Mouse (Mus musculus) ovary, adult 18-20 months (tissue): ENCODE measurements at regions not wholly inside any gene's neighbourhood (a gene's known extent, or its start where the extent isn't known, plus 50 kb on each side); places are given as distances from the start of the nearest gene placed in this dataset.

Source experiments
- DNase-seq: peaks from one replicate; pipeline ENCODE4 v3.0.0; 2022; ENCODE audit warnings: low spot score, mixed read lengths

DNA sequence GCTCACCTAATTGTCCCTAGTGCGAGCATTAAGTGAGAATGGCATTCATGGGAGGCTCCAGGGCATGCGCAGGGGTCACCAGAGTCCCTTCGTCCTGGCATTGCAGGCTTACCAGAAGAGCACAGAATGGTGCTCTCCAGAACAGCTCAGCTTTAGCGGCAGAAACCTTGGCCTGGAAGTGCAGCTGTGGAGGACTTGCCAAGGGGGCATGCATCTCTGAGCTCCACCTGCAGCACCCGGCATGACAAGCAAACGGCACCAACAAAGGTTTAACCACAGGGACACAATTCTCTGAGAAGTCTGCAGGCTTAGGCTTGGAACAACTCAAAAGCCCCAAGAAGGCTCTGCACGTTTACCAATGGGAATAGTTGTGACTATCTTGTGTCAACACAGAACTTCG, 128.4 kb downstream of the Rpap3 start:
- DNase-seq: no peak

DNA sequence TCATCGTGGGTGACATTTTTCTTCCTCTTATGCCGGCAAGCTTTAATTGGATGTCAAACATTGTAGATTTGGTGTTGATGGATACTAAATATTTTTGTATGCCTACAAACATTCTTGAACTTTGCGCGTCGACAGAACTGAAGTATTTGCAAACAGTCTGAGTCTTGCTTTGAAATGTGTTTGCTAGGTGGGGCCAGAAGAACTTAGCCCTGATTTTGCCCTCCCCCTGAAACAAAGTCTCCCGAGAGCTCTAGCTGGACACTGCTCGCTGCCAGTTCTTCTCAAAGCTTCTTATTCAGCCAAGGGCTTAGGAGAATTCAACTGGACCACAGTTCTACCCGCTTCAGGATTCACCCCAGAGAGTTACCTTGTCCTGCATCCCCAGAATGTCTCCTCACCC, 133.0 kb downstream of the Rpap3 start:
- DNase-seq: no peak

DNA sequence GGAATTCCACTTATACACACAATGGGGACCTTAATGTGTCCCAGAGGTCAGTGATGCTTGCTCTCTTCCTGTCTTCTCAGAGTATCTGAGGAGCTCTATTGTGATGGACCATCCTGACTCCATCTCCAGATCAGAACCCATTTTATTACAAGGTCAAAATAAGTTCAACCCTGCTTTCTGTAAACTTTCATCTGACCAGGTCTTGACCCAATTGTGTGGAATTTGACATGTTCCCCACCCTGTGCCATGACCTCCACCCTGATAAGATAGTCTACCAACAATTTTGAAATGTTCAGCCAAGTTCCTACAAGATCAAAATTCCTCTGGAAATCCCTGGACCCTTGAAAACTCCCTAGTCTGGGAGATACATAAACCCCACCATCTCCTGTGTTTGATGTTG, 133.7 kb downstream of the Rpap3 start:
- no peak for DNase-seq

DNA sequence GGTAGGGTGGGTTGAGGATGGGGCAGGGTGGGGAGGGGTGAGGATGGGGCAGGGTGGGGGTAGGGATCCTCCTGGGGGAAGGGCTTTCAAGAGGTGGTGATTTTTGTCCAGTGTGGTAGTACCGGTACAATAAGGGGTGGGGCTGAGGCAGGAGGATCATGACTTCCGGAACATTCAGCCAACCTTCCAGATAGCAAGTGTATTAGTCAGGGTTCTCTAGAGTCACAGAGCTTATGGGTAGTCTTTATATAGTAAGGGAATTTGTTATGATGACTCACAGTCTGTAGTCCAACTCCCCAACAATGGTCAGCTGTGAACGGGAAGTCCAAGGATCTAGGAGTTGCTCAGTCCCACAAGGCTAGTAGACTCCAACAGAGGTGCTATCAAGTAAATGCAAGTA, 145.5 kb downstream of the Rpap3 start:
- DNase-seq: no peak

DNA sequence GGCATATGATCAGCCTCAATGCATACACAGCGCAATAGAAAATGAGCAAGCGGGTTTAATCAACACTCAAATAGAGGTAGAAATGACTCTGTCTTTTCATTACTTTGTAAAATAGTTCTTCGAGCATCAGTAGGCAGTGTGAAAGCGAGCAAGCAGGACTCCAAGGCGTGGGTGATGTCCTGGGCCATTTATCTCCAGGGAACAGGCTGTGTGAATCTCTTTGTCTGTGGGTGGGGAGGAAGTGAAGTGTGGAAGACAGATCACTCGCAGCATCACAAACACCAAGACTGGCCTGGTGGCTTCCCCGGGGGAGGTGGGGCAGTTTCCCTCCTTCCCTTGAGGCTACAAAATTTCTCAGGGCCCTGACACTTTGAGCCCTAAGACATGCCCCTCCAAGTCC, 146.9 kb downstream of the Rpap3 start:
- no peak for DNase-seq

DNA sequence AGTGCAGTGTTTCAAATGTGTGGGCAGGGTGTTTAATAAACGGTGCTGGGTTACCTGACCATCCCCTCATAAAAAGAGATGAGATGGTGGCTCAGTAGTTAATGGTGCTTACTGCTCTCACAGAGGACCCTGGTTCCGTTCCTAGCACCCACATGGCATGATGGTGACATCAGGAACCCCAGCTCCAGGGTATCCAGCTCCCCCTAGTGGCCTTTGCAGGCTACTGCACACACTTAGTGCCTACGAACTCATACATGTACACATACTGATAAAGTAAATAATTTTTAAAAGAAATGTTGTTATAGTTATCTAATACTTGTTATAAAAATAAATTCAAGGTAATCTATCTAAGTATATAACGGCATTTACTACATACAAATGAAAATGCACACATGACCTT, 157.3 kb downstream of the Rpap3 start:
- DNase-seq: no peak

DNA sequence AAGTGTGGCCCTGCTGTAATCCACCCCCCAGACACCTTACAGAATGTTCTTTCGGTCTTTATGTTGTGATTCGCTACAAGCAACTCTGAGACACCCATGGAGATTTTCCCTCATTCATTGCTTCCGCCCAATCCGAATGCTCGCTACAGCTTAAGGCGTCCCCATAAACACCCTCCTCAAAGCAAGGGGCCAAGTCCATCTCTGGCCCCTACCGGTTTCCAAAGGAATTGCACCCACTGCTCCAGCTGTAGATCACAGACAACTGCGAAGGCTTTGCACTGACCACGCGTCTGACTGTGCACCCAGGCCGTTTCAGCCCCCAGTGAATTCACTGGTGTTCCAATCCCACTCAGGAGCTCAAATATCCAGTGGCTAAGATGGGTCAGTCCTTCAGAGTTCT, 160.6 kb downstream of the Rpap3 start:
- no peak for DNase-seq

DNA sequence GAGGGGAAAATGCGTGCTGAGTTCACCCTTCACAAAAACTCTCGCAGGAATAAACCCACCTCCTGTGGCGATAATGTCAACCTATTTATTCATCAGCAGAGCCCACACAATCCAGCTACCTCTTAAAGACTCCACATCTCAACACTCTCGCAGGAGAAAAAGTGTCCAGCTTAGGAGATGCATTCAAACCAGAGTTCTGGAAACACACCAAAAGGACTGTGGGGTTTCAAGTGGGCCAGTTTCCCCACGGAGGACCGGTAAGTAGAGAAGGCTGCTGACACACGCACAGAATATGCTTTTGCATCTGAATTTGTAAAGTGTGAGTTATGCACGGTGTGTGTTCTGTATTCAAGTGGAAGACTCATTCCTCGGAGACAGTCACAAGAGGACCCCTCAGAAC, 164.0 kb downstream of the Rpap3 start:
- no peak for DNase-seq

DNA sequence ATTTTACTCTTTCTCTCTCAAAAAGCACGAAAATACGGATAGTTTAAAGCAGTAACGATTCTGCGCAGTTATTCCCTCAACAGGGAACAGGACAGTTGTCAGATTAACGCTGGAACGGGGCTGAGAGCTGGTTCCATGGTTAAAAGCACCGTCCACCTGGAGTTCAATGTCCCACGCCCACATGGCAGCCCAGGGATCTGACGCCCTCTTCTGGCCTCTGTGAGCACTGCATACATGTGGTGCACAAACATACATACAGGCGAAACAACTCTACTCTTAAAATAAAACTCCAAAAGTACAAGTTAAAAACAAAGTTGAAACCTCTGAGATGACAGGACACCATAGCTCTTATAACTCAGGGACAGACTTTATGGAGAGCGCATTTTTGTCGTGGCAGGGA, 169.5 kb downstream of the Rpap3 start:
- DNase-seq: no peak

DNA sequence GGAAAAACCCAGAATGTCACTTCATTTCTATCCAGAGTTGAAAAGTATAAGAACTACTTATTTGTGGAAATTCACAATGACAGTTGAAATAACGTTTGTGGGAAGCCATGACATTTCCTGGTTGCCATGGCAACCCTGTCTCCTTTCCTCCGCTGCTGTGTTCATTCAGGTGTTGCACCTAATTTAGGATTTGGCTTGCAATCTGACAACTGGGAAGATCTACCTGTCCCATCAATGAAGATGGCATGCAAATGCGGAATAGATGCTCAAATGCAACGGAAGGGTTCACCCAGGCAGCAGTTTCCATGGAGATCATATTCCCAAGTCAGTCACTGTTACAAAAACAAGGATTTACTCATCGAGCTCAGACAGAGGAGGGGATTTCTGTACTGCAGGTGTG, 170.7 kb downstream of the Rpap3 start:
- DNase-seq: no peak

DNA sequence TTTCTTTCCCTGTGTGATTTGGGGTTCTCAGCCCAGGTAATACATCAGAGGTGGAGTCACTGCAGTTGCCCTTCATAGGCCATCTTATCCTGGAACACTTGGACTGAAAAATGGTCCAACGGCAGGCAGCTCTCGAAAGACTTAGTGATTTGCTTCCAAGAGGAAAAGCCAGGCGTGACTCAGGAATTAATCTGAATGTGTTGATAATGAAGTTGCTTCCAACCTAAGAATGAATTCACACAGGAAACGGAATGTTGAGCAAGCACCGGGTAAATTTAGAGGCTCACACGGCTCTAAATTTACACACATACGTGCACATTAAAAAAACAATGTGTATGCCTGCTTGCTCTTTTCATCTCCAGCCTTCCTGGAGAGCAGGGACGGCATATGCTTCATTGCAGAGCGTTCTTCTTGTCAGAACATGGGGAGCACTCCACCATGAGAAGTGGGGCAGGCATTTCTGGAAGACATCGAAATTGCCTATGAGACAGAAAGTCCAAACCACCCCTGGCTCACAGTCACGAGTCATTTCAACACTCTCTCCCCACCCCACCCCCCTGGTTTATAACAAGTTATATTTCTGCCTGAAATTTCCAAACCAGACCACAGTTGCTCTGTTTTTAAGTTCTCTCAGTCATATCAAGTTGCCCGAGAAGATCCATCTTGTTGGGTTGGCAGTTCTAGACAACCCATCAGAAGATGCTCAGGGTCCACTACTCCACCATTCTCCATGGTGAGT, 171.9 kb downstream of the Rpap3 start:
- DNase-seq: no peak

DNA sequence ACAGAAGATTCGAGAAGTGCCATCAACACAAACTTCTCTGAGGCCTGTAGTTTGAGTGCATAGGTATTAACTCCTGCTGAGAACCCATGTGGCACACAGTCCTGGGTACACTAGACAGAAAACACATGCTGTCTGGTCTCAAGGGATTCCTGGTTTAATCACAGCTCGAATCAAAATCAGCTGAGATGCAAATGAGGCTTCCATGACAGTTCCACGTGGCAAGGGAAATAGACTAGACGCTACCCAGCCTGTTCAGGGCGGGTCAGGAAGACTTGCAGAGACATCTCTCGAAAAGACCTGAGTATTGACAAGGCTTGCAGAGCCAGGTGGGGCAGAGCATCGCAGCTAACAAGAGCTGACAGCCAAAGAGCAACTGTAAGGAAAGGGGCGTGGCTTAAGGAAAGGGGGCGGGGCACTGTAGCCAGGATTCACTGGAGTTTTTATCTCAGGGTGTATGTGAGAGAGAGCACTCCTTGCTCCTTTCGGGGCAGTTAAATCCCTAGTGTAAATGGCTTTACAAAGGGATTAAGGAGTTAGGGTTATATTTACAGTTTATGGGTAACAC, 173.2 kb downstream of the Rpap3 start:
- DNase-seq: no peak

DNA sequence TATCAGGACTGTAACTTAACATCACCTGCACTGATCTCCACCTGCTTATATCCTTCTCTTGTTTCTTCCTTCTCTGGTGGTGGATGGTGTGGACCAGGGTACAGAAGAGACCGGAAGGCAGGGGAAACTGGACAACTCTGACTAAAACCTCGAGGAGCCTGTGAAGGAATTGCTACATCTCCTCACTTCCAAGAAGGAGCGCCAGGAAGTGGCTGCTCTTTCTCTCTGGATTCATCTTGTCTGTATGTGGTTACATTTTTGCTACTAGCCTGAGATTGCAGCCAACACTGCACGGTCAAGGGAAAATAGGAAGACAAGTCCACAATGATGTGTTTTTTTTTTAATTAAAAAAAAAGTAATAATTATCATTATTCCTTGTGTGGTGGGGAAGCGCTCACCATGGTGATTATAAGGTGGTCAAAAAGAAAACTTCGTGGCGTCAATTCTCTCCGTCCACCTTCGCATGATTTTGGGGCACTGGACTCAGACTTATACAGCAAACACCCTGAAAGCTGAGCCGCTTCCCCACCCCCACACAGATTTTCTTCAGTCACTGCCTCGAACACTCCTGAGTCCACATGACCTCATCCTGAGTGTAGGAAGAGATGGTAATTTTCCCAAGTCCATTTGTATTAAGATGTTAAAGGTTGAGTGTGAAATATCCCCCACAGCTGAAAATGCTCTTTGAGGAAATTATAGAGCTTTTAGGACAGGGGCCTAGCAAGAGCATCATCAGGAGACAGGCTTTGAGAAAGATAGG, 177.2 kb downstream of the Rpap3 start:
- DNase-seq: no peak

DNA sequence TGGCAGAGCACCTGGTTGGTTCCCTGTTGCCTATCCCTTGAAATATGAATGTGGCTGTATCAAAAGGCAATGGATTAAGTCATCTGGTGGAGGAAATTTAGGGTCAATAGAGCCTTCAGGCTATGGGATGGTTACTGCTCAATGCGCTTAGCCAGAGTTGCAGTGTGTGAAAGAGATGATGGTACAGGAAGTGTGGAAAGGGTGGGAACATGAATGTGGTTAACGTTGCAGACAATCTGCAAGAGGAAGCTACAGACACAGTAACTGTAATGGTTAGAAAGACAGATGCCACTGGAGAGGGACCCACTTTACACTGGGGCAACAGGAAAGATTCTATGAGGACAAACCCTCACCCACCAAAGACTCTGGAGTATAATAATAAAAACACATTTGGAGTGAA, 185.2 kb downstream of the Rpap3 start:
- DNase-seq: no peak

DNA sequence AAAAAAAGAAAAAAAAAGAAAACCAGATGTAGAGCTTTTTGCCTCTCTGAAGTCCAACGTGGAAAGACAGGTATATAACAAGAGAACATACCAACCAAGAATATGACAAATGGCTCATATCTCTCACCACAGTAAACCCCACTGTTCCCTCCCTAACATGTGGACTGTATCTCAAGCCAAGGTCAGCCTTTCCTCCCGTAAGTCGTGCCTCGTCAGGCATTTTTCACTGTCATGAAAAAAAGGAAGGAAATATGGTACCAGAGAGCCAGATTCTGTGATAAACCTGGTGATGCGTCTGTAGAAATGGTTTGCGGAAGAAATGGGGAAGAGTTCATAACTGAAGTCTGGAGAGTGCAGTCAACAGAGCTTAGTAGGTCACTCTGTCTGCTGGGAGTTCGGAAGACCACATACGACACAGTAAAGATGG, 185.7 kb downstream of the Rpap3 start:
- DNase-seq: no peak

DNA sequence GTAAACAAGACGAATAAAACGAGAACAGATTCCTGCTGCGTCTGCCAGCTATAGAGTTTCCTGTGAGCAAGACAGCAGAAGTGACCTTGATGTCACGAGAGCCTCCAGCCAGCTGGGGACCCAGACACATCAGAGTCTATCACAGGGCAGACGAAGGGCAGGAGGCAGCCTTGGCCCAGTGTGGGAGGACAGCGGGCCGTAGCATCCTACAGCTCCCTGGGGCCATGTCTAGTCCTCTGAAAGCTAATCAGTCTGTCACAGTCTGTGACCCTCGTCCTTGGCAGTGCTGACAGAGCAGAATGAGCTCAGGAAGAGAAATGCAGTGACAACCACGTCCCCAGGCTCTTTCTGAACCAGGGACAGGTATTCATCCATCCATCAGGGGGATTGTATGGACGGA, 187.7 kb downstream of the Rpap3 start:
- DNase-seq: peak; percentile 10

DNA sequence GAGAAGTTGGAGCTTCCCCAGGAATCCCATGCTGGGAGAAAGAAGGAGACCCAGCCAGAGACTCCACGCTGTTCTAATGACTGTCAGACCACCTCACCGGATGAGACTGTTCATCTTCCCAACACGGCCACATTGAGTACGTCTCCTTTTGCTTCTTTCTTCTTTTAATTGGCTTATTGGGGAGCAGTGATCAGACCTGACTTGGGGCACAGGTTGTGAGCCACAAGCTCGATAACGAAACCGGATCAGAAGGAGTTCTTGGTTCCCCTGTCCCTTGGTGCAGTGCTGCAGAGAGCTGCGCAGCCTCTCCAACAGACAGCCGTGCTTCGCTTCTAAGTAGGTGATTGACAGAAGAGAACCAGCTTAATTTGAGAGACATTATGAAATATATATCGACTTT, 188.4 kb downstream of the Rpap3 start:
- DNase-seq: no peak

DNA sequence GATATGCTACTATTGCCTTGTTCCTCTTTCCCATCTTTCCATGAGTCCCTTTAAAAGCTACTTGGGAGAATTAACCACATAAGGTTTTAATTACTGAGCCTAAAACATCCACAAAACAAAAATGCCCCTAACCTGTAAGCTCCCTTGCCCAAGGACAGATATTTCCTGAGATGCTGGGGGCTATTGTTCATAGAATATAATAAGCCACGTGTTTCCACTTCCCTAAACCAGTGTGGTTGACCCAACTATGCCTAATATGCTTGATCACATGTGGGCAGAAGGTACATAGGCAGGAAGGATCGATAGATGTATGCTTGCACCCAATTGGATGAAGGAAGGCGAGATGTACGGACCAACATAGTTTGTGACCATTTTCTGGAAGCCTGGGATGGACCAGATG, 189.9 kb downstream of the Rpap3 start:
- DNase-seq: no peak

DNA sequence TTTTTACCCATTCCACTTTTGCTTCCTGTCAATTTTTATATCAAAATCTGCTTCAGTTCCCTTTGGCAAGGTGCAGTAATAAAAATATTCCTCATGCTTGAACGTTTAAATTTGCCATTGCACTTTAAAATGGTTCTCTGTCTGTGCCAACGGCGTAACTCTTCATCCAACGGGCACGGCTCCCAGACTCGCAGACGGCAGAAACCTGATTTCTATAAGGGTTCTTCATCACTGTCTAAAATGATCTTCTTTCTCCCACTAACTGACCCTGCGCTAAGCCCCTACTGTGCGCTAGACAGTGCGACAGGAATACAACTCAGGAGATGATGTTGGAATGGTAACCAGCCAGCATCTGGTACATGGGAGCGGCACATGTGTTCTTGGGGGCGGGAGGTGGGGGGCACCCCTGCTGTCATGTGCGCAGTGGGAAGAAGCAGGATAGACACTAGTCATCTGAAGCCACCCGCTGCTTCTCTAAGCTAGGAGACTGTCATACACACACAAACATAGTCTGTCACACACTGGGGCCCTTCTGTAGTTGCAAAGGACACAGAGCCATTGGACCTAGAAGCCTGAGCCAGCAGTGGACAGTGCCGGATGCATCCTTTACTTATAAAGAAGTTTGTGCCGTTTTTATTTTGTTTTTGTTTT, 197.8 kb downstream of the Rpap3 start:
- DNase-seq: no peak

DNA sequence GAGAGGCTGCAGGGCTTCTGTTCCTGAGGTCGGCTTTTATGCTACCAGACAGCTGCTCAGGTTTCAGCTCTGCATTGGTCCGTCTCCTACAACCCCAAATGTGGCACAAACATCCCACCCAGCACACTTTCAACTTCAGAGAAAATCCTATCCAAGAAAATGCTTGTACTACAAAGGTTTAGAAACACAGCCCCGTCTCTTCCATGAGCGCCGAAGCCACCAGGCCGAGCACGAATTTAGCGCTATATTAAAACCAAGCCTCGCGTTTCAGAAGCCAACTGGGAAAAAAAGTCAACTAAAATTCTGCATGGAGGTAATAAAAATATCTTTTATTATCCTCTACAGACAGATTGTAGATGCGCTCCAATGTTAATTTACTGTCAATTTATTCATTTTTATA, 198.4 kb downstream of the Rpap3 start:
- DNase-seq: no peak

DNA sequence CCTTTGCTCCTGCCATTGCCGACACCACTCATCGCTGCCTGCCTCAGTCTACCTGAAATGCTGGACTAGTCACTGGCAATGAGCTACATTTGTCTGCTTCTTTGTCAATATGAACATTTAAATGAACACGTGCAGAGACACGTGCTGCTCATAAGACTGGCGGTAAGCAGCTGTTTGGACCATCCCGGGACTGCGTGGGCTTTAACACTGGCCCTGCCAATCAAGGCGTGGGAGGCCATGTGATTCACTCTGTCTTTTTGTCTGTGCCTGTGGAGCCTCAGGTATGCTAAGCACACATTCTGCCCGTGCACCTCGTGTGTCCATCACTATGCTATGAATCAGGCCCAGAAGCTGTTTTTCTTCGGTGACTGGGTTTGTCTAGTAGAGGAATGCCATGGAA, 199.9 kb downstream of the Rpap3 start:
- DNase-seq: no peak

DNA sequence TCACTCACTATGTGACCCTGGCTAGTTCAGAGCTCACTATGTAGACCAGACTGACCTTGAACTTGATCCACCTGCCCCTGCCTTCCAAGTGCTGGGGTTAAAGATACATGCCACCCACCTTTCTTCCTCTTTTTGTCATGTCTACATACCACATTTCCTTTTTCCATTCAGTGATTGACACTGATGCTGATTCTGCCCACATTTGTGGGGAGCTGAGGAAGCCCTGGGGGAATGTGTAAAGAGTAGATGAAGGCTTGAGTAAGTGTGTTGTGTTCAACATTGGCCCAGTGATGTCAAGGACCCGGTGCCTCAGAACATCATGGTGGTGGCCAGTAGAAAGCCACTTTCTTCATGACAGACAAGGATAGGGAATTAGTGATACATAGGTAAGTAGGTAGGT, 201.3 kb downstream of the Rpap3 start:
- DNase-seq: no peak

DNA sequence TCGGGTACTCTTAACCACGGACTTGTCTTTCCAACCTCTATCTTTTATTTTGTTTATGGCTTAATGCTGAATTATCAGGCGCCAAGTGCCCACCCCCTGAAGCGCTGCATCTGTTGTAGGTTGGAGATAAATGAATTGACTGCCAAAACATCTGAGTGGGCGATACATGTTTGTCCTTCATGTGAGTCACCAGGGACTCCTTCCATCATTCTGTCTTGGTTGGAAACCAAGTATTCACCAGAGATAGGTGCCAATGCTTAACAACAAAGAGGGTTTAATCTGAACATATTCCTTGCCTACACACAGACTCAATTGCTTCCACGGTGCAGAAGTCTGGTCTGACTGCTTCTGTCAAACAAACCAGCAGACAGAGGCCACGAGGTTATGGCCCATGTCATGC, 203.6 kb downstream of the Rpap3 start:
- DNase-seq: no peak
